Mouse (Mus musculus): ENCODE data around the gene Hormad1.

GRCm38 (mm10) chr3:95618511-95618910 lies 59.0 kb downstream of the Hormad1 start:
- TF ChIP-seq CTCF (IDR thresholded peaks at IDR 0.05; ENCODE audit: low read depth, low read length), result no peak
- no peak for TF ChIP-seq TAL1 (conservative IDR thresholded peaks at IDR 0.05; ENCODE audit: low read depth, low read length)
- no peak for TF ChIP-seq GATA1 (IDR thresholded peaks at IDR 0.05; ENCODE audit: borderline replicate concordance, low read length)
- no peak for TF ChIP-seq GATA2 (IDR thresholded peaks at IDR 0.05; ENCODE audit: borderline replicate concordance, low read depth, low read length)
